Mouse (Mus musculus): ENCODE measurements around the gene Olfr521.

GRCm38 (mm10) chr7:99734612-99735011, 28.7 kb upstream of the Olfr521 start:
- TF ChIP-seq CTCF (conservative IDR thresholded peaks at IDR 0.05 in 1 of 2, IDR thresholded peaks at IDR 0.05 in 1 of 2; ENCODE audit: low read depth in 2 of 2, low read length in 2 of 2) (no peak), PAX5 (IDR thresholded peaks at IDR 0.05; ENCODE audit: low read length) (no peak), POLR2AphosphoS2 (IDR thresholded peaks at IDR 0.05; ENCODE audit: low read depth, low read length) (no peak), JUND (conservative IDR thresholded peaks at IDR 0.05; ENCODE audit: low read depth, low read length) (no peak), POLR2A (IDR thresholded peaks at IDR 0.05; ENCODE audit: low read depth, low read length) (no peak), ZNF384 (IDR thresholded peaks at IDR 0.05; ENCODE audit: low read depth, low read length) (no peak), KAT2A (IDR thresholded peaks at IDR 0.05; ENCODE audit: insufficient replicate concordance, low read length) (no peak), NRF1 (IDR thresholded peaks at IDR 0.05; ENCODE audit: low read depth, low read length) (no peak), MEF2A (IDR thresholded peaks at IDR 0.05; ENCODE audit: borderline replicate concordance, low read depth, low read length) (no peak), ETS1 (conservative IDR thresholded peaks at IDR 0.05; ENCODE audit: low read depth, low read length) (no peak)

Data from CH12.LX (cell line).